Mouse (Mus musculus) forelimb bud, embryonic 11.5 days (tissue): Measurements from ENCODE around the gene Hnf1a.
A peak's percentile ranks its signal among the peaks of the same experiment; 100 is the strongest.

Experiments used
- DNase-seq: peaks from one replicate; pipeline ENCODE4 v3.0.0-alpha.2; 2012; ENCODE audit warnings: low read depth, low spot score

Hnf1a gene

DNA sequence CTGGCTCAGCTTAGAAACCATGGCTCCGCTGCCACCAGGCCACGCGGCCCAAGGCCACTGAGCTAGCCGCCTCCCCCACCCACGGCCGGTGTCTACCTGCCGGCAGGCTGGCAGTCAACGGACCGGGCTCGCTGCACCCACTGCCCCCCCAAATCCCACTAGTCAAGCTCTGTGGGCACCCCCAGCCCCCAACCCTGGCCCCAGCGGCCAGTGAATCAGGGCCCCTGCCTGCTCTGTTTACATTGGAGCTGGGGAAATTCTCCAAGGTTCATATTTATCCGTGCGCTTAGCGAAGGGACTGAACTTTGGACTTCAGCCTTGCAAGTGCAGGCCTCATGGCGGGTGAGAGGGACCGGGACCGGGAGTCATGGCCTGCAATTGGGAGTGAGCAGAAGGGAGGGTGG, at the start of gene Hnf1a:
Gene Hnf1a (minus strand): TSS at position 271 of the 404 bp plus-strand sequence.
- DNase-seq: no peak

DNA sequence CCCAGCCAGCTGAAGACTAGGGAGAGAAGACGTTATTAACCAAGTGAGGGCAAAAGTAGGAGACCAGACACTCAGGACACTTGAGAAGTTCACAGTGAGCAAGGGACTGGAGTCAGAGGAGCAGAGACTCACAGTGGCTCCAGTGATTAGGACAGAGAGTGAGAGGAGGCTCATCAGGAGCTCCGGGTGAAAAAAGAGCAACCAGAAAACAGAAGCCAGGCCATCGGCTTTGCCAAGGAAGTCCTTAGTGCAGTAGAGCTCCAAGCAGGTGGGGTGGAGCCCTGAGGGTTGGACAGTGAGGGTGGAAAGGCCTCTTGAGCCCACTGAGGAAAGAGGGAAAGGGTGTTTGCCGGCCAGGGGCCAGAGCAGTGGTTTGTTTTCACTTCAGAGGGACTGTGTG, 47.9 kb upstream of the Hnf1a start:
- DNase-seq: no peak

DNA sequence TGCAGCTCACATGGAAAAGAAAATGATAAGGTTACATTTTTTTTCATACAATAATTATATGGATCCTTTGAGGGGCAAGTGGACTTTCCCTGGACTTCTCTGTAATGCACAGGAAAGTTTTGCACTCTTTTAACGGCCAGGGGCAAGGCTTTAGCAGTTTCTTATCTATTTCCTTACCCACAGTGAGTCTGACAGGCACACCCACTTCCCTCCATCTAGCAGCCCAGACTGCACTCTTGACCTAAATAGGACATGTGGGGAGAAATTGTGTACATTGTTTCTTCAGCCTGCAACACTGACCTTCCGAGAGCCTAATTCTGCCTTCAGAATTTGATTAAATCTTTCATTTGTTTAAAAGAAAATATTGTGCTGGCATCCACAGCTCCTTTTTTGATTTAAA, 47.4 kb upstream of the Hnf1a start:
- no peak for DNase-seq

DNA sequence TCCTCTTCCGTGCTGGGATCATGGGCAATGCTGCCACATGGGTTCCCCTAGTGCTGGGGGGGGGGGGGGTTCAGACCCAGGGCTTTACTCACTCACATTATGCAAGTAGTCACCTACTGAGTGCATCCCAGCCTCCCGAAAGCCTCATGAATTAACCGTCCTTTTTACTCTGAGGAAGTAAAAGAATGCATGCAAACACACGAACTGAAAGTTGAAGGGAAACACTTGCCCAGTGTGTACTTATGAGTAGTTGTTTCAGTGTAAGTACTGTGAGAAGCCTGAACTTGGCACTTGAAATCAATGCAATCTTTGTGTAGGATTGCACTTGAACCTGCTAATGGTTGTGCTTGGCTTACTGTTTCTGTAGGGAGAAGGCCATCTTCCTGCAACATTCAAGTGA, 44.2 kb upstream of the Hnf1a start:
- DNase-seq: no peak

DNA sequence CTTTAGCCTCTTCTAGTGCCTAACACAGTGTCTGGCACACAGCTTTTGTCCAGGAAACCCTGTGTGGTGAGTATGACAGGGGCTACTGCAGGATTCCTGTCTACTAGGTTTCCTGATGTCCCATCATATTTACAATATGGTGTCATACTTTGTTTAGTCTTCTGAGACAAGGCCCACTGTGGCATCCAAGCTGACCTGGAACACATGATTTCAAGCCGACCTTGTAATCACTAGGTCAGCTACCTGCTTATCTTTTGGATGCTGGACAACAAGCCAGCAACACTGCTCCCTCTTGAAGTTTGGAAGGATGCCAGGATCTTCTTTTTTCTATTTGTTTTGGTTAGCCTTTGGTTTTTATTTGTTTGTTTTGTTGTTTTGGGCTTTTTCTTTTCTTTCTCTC, 43.7 kb upstream of the Hnf1a start:
- no peak for DNase-seq

GRCm38 (mm10) chr5:115013436-115013835, 42.5 kb upstream of the Hnf1a start:
- no peak for DNase-seq

DNA sequence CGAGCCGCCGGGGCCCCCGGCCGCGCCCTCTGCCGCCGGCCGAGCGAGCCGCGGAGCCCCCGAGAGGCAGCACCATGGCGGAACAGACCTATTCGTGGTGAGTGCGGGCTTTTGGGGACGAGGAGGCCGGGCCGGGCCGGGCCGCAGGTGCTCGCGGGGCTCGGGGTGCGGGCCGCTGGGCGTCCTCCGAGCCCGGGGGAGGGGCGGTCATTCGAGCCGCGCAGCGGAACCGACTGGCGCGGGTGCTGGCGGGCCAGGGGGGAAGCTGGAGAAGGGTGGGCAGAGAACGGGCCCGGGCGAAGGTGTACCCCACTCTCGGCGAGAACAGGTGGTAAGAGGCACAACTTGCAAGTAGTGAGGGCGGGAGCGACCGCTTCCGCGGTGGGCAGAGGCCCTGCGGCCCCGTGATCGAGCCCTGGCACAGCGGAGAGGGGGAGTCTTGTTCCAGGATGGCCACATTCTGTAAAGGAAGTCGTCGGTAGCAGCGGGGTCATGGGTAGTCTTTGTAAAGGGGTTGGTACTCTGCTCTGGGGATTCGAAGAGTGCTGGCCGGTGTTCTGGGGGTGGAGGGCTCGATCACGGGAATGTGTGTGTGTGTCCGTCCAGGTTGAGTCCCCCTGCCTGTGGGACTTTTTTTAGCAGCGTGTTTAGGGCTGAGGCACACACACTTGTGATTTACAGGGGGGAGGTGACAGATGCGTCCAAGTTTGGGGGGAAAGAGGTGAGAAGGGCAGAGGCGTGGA, 40.8 kb upstream of the Hnf1a start:
- DNase-seq: peak; percentile 49

DNA sequence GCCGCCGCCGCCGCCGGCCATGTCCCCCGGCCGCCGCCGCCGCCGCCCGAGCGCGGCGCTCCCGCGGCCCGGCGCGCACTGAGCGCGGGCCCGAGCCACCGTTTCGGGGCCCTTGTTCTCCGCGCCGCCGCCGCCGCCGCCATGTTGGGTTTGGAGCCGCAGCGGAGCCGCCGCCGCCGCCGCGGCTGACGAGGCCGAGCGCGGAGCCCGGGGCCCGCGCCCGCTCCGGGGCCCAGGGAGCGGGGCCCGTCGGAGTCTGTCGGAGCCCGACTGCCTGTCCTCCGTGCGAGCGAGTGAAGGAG, 40.3 kb upstream of the Hnf1a start:
- no peak for DNase-seq

DNA sequence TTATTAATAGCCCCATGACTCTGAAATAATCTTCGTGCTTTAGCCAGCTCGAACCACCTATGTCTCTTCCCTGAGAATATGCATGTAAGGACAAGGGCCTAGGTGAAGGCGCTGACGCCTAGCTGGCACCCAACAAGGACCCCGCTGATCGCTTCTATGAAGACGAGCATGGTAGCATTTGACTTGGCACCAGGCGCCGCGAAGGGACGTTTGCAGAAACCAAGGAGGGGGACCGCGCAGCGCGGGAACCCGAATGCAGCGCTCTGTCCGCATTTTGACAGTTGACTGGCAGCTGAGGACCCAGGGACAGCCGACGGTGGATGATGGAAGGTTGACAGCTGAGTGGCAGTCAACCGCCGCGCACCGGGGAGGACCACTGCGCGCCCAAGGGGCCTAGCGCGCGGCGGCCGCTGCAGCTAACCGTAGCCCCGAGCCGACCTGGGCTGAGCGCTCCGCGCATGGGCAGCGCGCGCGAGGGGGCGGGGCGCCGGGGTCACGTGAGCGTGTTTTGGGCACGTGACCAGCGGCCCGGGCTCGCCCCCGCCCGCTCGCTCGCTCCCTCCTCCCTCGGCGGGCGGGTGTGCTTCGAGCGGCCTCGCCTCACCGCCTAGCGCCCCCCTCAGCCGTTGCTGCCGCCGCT, 39.8 kb upstream of the Hnf1a start, which contains the start of gene Sppl3:
Gene Sppl3 (plus strand): TSS at position 561 of the 640 bp plus-strand sequence.
- DNase-seq: peak; percentile 88

- DNase-seq: no peak
Observed at GRCm38 (mm10) chr5:115009961-115010360, 39.1 kb upstream of the Hnf1a start.

DNA sequence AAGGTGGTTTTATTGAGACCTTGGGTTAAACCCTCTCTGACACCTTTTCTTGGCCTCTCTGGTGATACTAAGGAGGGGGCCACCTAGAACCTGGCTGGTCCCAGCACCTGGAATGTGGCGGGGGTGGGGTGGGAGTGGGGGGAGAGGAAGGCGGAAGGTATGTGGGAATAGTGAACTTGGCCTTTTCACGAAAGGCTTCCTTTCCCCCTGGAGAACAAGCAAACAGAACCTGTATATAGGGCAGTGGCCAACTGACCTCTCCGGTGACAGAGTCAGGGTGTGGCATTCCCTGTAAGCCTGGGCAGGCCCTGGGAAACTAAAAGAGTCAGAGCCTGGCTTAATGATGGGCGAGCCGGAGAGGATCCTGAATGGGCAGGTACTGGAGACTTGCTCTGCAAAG, 38.2 kb upstream of the Hnf1a start:
- no peak for DNase-seq

DNA sequence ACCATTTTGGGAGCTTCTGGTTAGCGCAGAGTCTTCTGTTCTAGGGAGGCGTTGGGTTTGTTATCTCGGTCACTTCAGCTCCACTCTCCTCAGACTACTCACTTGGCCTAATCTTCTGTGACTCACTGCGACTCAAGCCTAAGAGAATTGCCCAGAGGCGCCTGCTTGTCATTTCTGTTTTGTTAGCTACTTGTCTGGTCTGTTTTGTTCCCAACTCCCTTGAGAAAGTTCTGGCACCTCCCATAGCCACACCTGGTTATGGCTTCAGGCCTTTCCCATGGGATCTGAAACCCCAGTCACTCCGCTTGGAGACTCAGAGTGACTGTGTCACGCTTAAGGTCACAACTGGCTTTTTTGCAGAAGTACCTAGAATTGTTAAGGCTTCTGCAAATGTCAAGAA, 37.4 kb upstream of the Hnf1a start:
- DNase-seq: no peak

- no peak for DNase-seq
Observed at GRCm38 (mm10) chr5:115007768-115008167, 36.9 kb upstream of the Hnf1a start.

GRCm38 (mm10) chr5:115003224-115003873, 32.5 kb upstream of the Hnf1a start:
- DNase-seq: no peak

DNA sequence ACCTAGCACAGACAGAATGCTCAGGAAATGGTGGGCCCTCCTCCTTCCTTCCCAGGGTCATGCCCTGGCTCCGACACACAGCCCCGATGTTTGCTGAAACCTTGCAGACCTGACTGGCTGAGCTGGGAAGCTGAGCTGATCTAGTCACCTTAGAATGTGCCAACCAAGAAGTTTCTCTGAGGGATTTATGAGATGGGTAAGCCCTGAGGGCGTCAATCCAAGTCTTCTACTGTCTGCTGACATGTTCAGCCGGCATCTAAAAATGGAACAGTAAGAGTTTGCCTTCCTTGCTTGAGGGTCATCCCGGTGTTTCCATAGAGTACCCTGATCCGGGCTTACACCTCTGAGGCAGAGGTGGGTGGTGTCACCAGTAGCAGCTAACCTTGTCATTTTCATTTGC, 31.9 kb upstream of the Hnf1a start:
- DNase-seq: no peak

GRCm38 (mm10) chr5:115001464-115001863, 30.6 kb upstream of the Hnf1a start:
- no peak for DNase-seq

DNA sequence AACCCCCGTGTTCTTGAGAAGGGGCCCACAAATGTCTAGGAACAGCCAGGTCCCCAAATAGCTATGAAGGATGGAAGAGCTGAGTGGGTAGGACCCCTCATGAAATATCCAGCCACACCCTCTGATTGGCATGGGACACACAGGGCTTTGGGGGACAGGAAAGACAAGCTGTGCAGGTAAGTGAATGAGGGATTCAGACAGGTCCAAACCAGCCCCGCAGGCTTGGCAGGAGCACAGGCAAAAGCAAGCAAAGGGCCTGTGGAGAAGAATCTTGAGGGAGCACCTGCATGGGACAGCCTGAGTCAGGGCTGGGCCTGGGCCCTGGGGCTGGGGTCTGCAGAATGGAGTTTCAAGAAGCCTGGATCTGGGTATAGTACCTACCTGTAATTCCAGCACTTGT, 29.6 kb upstream of the Hnf1a start:
- DNase-seq: no peak

DNA sequence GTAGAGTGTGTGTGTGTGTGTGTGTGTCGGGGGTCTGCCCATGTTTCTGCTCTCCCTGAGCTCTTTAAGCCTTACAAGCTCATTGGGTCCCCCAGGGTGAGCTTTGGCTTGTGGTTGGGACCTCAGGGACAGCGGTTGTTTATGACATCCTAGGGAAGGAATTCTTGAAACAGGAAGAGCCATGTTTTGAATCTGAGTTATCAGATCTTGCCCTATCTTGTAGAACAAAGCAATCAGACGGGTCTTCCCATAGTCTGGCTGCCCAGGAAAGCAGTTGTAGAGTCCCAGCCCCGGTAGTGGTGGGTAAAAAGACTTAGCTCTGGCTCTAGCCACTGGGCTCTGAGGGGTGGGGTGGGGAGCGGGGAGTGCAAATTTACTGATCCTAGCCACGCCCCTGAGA, 26.4 kb upstream of the Hnf1a start:
- DNase-seq: no peak

DNA sequence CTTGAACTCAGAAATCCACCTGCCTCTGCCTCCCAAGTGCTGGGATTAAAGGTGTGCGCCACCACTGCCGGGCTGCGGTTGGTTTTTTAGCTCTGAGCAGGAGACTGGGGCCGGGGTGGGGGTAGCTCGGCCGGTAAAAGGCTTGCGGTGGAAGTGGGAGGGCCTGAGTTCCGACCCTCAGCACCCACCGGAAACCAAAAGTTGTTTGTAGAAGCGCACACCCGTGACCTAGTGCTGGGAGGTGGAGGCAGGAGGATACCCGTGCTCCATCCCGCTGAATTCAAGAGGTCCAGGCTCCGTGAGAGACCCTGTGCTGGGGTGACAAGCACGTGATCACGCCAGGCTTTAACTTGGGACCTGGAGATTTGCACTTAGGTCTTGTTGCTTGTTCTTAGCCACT, 25.6 kb upstream of the Hnf1a start:
- DNase-seq: no peak

DNA sequence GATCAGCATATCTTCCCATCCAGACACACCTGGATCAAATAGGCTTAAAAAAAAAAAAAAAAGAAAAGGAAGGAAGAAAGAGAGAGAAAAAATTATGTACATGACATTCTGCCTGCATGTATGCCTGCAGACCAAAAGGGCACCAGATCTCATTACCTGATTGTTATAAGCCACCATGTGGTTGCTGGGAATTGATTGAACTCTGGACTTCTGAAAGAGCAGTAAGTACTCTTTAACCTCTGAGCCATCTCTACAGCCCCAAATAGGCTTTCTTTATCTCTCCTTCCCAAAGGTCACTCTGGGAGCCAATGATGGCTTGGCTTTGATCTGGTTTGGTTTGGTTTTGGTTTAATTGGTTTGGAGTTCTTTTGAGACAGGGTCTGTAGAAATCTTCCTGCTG, 14.2 kb upstream of the Hnf1a start:
- no peak for DNase-seq

DNA sequence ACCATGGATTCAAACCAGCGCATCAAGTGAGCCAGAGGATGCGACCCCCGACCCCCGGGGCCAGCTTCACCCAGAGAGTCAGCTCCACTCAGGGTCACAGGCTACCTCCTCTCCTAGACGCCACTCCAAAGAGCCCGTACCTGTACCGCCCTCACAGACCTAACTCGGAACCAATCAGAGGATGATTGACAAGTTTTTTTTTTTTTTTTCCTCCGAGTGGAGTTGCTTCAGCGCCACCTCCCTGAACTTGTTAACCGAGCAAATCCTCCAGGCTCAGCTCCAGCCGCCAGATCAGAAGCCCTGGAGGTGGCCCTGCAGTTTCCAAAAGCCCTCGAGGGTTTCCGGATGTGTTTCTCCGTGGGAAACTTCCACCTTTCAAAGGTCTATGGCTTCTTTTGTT, 11.1 kb upstream of the Hnf1a start:
- no peak for DNase-seq

DNA sequence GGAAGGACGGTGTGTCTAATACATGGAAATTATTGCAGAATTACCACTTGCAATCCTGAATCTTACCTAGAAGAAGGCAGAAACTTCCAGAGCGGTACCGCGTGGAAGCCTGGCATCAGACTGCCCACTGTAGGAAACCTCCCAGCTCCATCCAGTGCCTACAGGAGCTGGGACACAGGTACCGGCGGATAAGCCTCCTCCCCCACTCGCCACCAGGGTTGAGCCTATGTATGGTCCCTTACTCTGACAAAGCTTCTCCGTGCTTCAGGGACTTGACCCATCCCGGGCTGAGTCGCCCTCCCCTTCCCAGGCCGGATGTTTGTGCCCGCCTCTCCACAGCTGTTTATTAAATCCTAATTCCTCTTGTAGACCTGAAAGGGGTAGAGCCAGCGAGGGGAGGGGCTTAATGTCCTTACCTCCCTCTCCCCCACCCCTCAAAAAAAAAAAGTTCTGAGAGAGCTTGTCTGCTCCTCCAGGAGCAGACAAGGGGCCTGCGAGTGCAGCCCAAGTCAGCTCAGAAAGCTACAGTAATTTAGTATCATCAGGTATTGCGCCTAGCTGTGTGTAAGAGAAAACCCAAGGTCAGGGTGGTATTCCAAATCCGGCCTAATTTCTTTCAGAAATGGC, 9.3 kb upstream of the Hnf1a start:
- DNase-seq: peak; percentile 21
